Mouse (Mus musculus) embryonic facial prominence, embryonic 15.5 days (tissue): Measurements from ENCODE around the gene Rhod. TPM values are rescaled to one million over a fixed set of nuclear protein-coding genes. Genes with fewer than 3 reads are reported as not detected.
"Not testable (repeated sequence)": the region's sequence is repeated elsewhere in the genome, so short reads cannot be mapped to it uniquely, and the experiment has no call there.

Experiments used
- ATAC-seq: fragments of 200-750 bp; cut with Nextera tagmentation; 2 replicates; pipeline ENCODE4 v1.8.0; 2017; ENCODE audit warnings: low read depth, moderate TSS enrichment; ENCODE audit not compliant: insufficient number of reproducible peaks, low FRiP score, low TSS enrichment
- H3K27ac ChIP-seq: fragments of 300-500 bp; sonication (generic); replicated peaks from 2 replicates; pipeline ENCODE4 v1.5.1; 2015; ENCODE audit warnings: mild to moderate bottlenecking, inconsistent platforms
- H3K27me3 ChIP-seq: fragments of 300-500 bp; sonication (generic); 2 replicates; pipeline ENCODE4 v1.6.1; 2015; ENCODE audit warnings: inconsistent platforms
- H3K36me3 ChIP-seq: fragments of 300-500 bp; sonication (generic); 2 replicates; pipeline ENCODE4 v1.6.1; 2015; ENCODE audit warnings: mild to moderate bottlenecking, inconsistent platforms
- H3K4me1 ChIP-seq: fragments of 300-500 bp; sonication (generic); 2 replicates; pipeline ENCODE4 v1.6.1; 2015; ENCODE audit warnings: inconsistent platforms
- H3K4me2 ChIP-seq: fragments of 300-500 bp; sonication (generic); replicated peaks from 2 replicates; pipeline ENCODE4 v1.6.1; 2015; ENCODE audit warnings: mild to moderate bottlenecking, inconsistent platforms
- H3K4me3 ChIP-seq: fragments of 300-500 bp; sonication (generic); replicated peaks from 2 replicates; pipeline ENCODE4 v1.5.1; 2015; ENCODE audit warnings: mild to moderate bottlenecking, inconsistent platforms
- H3K9ac ChIP-seq: fragments of 300-500 bp; sonication (generic); 2 replicates; pipeline ENCODE4 v1.6.1; 2015; ENCODE audit warnings: inconsistent platforms
- H3K9me3 ChIP-seq: fragments of 300-500 bp; sonication (generic); replicated peaks from 2 replicates; pipeline ENCODE4 v1.6.1; 2016; ENCODE audit warnings: inconsistent platforms
- WGBS: fragments of 180-500 bp; shearing (Covaris S2); methylation state at CpG from one replicate; pipeline ENCODE4 v1.1.7; 2015; 5-methylcytosine and 5-hydroxymethylcytosine counted together
- polyA plus RNA-seq: library from polyadenylated mRNA; unstranded; fragments of >200 nt; fragmentation: Nextera tagmentation; extraction: Ambion mirVana; gene quantifications from 2 replicates; pipeline ENCODE4 v1.2.1, GENCODE M21; 2015

Gene Rhod
- polyA plus RNA-seq, 1 experiment from 2014 or later, result 47.4 TPM

DNA sequence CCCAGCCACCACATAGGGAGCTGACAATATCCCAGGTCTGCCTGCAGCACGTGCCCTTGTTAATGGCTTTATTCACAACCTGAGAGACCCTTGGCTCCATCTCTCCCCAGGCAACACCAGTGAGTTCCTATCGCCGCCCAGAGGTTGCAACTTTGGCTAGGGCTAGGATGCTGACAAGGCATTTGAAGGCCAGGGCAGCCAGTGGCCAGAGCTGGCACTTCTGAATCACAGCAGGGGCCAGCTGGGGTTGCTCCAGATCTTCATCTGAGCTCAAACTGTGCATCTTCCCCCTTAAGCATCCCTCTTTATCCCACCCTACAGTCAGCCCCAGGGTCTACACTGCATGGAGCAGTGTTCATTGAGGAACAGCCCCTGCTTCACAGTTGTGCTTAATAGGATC, 35.5 kb upstream of the Rhod start:
- no peak for ATAC-seq
- H3K27me3 ChIP-seq, result peaks cover 17% of the 10 kb centered on the region
- no peaks in the 10 kb centered on the region for H3K36me3 ChIP-seq
- H3K27ac ChIP-seq, result no peak overlapping the region
- H3K9ac ChIP-seq, result no peak overlapping the region
- H3K9me3 ChIP-seq, result no peaks in the 10 kb centered on the region
- no peak overlapping the region for H3K4me2 ChIP-seq
- 63% methylated on average over 3 of the region's 3 CpGs for WGBS
- H3K4me3 ChIP-seq, result no peak overlapping the region
- peaks cover 18% of the 10 kb centered on the region for H3K4me1 ChIP-seq

DNA sequence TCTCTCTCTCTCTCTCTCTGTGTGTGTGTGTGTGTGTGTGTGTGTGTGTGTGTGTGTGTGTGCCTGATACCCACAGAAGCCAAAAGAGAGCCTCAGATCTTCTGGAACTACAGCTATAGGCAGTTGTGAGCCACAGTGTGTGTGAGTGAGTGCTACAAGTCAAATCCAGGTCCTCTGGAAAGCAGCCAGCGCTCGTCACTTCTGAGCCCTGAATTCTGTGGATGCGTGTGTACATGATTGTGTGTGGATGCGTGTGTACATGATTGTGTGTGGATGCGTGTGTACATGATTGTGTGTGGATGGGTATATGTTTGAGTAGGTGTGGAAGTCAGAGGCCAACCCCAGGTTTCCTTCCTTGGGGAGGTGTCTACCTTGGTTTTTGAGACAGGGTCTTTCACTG, 34.3 kb upstream of the Rhod start:
- Histone ChIP-seq H3K27me3 (peaks cover 17% of the 10 kb centered on the region), H3K4me1 (peaks cover 18% of the 10 kb centered on the region), H3K4me3 (no peak overlapping the region), H3K4me2 (no peak overlapping the region), H3K27ac (no peak overlapping the region), H3K9me3 (no peaks in the 10 kb centered on the region), H3K36me3 (no peaks in the 10 kb centered on the region), H3K9ac (no peak overlapping the region)
- WGBS, result 79% methylated on average over 5 of the region's 5 CpGs
- ATAC-seq, result no peak

DNA sequence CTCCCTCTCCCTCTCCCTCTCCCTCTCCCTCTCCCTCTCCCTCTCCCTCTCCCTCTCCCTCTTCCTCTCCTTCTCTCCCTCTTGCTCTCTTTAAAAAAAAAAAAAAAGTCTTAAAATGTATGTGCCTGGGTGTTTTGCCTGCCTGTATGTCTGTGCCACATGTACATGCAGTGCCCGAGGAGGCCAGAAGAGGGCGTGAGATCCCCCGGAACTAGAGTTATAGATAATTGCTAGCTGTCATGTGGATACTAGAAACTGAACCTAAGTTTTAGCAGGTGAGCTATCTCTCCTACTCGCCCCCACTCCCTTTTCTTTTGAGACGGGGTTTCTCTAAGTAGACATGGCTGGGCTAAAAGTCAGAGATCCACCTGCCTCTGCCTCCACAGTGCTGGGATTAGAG, 29.1 kb upstream of the Rhod start:
- Histone ChIP-seq H3K27ac (no peak overlapping the region), H3K36me3 (no peaks in the 10 kb centered on the region), H3K27me3 (no peaks in the 10 kb centered on the region), H3K4me2 (no peak overlapping the region), H3K9me3 (no peaks in the 10 kb centered on the region), H3K4me1 (0 out of 2 replicates have a peak, but pooled peaks cover 3% of the 10 kb centered on the region), H3K9ac (no peak overlapping the region), H3K4me3 (no peak overlapping the region)
- WGBS, result 35% methylated on average over 5 of the region's 5 CpGs
- ATAC-seq, result no peak

DNA sequence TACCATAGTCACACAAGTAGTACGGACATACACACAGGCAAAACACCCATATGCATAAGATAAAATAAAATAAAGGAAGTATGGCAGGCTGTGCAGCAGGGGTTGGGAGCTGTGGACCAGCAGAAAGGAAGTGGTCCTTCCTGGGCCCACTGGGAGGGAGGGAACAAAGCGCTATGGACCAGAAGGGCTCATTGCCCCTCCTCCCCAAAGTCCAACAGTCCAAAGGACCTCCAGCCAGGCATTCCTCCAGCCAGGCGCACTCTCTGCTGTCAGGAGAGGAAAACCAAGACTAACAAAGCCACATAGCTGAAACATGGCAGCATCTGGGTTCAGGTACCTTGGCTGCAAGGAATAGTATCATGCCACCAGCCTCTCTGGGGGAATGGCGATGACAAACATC, 25.4 kb upstream of the Rhod start:
- no peak for ATAC-seq
- H3K27me3 ChIP-seq, result no peaks in the 10 kb centered on the region
- H3K4me3 ChIP-seq, result no peak overlapping the region
- no peak overlapping the region for H3K9ac ChIP-seq
- no peaks in the 10 kb centered on the region for H3K4me1 ChIP-seq
- WGBS, result 76% methylated on average over 4 of the region's 4 CpGs
- no peaks in the 10 kb centered on the region for H3K36me3 ChIP-seq
- no peak overlapping the region for H3K4me2 ChIP-seq
- H3K27ac ChIP-seq, result no peak overlapping the region
- no peaks in the 10 kb centered on the region for H3K9me3 ChIP-seq

DNA sequence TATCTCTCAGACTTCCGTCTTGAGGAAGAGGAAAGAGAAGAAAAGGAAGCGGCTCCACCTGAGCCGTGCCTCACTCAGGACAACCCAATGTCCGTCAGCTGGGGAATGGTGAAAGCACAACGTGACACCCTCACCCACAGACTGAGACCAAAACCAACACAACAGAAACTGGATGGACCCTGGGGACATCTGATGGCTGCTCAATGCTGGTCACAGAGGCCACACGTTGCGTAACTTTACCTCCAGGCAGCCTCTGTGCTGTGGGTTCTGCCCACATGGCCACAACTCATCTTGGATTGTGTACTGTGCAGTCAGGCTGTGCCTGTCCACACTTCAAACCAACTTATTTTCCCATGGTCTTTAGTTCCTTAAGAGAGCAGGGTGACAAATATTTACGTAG, 22.7 kb upstream of the Rhod start:
- 84% methylated on average over 8 of the region's 8 CpGs for WGBS

DNA sequence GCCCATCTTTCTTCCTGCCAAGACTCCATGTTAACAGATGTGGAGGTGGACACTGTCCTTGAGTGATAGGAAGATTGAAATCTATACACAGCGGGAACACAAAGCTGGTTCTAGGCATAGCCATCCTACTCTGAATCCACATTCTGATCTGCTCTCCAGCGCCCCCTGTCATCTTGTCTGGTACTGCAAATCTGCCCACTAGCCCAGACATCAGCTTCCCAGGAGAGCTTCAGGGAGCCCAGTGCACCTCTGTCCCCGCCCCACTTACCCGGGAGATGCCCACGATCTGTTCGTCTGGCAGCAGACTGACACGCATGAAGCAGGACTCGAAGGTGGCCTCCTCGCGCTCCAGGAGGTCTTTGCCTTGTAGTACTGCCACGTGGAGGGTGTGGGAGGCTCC, 17.0 kb upstream of the Rhod start:
- no peak overlapping the region for H3K4me3 ChIP-seq
- ATAC-seq, result no peak
- no peaks in the 10 kb centered on the region for H3K36me3 ChIP-seq
- H3K27ac ChIP-seq, result no peak overlapping the region
- no peaks in the 10 kb centered on the region for H3K27me3 ChIP-seq
- 15% methylated on average over 11 of the region's 11 CpGs for WGBS
- H3K4me1 ChIP-seq, result peaks cover 19% of the 10 kb centered on the region
- H3K9me3 ChIP-seq, result no peaks in the 10 kb centered on the region
- H3K4me2 ChIP-seq, result no peak overlapping the region
- H3K9ac ChIP-seq, result no peak overlapping the region

More for the DNA sequence above, 22.7 kb upstream of the Rhod start:
- no peaks in the 10 kb centered on the region for H3K9me3 ChIP-seq
- H3K36me3 ChIP-seq, result no peaks in the 10 kb centered on the region
- no peak for ATAC-seq
- H3K4me1 ChIP-seq, result no peaks in the 10 kb centered on the region
- no peak overlapping the region for H3K9ac ChIP-seq
- no peak overlapping the region for H3K4me3 ChIP-seq
- no peak overlapping the region for H3K4me2 ChIP-seq
- H3K27me3 ChIP-seq, result no peaks in the 10 kb centered on the region
- H3K27ac ChIP-seq, result no peak overlapping the region

DNA sequence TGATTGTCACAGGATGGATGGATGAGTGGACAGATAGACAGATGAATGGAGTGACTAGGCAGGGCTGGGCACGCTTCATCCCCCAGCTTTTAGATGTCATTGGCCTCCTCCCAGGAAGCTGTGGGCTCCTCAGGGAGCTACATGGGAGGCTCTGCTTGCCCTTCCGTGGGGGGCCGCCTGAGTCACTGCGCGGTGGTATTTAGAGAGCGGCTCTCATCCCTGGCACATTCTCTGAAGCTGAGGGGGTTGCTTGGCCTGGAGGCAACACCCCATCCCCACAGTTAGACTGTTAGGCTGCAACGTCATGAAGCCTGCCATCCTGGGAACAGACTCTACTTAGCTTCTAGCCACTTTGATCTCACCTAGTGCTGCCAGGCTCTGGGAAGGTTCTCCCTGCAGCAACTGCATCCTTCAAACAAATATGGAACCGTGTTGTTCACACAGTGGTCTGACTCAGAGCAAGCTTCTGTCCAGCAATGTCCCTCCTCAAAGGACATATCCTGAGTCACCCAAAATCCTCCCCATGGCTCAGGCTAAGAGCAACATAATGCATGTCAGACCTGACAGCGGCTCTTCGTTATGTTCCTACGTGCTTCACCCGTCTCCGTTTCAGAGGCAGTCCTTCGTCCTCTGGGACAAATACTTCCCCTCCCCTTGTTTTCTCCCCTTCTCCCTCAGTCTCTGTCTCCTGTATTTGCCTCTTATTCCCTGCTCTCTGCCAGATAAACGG, 16.0 kb upstream of the Rhod start:
- Histone ChIP-seq H3K9ac (no peak overlapping the region), H3K27me3 (no peaks in the 10 kb centered on the region), H3K4me2 (no peak overlapping the region), H3K27ac (no peak overlapping the region), H3K4me3 (no peak overlapping the region), H3K36me3 (no peaks in the 10 kb centered on the region), H3K4me1 (peaks cover 19% of the 10 kb centered on the region), H3K9me3 (no peaks in the 10 kb centered on the region)
- ATAC-seq, result no peak
- WGBS, result 64% methylated on average over 15 of the region's 15 CpGs

DNA sequence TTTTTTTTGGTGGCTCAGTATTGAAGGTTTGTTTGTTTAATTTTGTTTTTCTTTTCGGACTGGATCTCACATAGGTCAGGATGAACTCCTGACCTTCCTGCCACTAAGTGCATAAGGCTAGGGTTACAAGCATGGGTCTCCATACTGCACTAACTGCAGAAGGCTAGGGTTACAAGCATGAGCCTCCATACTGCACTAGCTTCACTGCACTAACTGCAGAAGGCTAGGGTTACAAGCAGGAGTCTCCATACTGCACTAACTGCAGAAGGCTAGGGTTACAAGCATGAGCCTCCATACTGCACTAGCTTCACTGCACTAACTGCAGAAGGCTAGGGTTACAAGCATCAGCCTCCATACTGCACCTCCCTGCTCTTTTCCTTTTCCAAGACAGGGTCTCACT, 14.8 kb upstream of the Rhod start:
- not testable (repeated sequence) for H3K36me3 ChIP-seq, H3K27me3 ChIP-seq, H3K4me3 ChIP-seq, ATAC-seq, H3K9me3 ChIP-seq, H3K27ac ChIP-seq, H3K9ac ChIP-seq, H3K4me2 ChIP-seq
- peaks cover 19% of the 10 kb centered on the region for H3K4me1 ChIP-seq
- 7% methylated on average over 1 of the region's 1 CpGs for WGBS

DNA sequence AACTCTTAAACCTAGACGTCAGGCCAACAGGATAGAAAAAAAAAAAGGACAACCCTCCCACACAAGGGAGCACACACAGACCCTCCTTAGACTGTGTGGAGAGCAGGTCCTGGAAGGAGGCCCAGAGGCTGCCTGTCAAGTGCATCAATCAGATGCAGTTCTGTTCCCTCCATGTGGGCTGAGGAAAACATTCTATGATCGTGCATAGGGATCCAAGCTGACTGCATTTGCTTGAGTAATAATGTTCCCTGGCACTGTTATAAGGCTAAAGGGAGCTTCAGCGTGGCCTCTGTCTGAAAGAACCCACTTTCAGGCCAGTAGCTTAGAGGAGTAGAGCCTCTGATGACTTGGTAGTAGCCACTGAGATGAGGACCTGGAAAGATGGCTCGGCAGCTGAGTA, 13.3 kb upstream of the Rhod start:
- no peak for ATAC-seq
- 41% methylated on average over 4 of the region's 4 CpGs for WGBS
- H3K36me3 ChIP-seq, result no peaks in the 10 kb centered on the region
- H3K4me3 ChIP-seq, result no peak overlapping the region
- H3K27ac ChIP-seq, result no peak overlapping the region
- H3K4me2 ChIP-seq, result no peak overlapping the region
- peaks cover 19% of the 10 kb centered on the region for H3K4me1 ChIP-seq
- H3K9ac ChIP-seq, result no peak overlapping the region
- no peaks in the 10 kb centered on the region for H3K9me3 ChIP-seq
- H3K27me3 ChIP-seq, result no peaks in the 10 kb centered on the region

DNA sequence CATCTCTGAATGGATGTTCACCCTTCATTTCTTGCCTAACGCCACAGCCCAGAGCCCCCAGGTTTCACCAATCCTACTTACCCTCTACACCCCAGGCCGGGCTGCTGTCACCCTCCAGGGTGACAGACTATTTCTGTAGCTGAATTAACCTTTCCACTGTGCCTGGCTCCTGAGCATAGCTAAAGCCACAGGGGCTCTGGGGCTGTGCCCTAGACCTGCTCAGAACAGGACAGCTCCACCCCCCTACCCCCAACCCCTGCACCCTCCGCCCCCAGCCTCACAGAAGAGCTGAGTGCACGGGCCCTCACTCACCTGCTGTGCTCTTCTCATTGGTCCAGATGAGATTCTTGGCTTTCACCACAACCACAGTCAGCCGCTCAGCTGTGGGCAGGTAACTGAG, 12.7 kb upstream of the Rhod start:
- H3K36me3 ChIP-seq, result no peaks in the 10 kb centered on the region
- peaks cover 19% of the 10 kb centered on the region for H3K4me1 ChIP-seq
- no peak overlapping the region for H3K4me2 ChIP-seq
- no peak for ATAC-seq
- H3K27me3 ChIP-seq, result no peaks in the 10 kb centered on the region
- H3K9me3 ChIP-seq, result no peaks in the 10 kb centered on the region
- no peak overlapping the region for H3K9ac ChIP-seq
- no peak overlapping the region for H3K4me3 ChIP-seq
- no peak overlapping the region for H3K27ac ChIP-seq
- WGBS, result 33% methylated on average over 5 of the region's 5 CpGs

DNA sequence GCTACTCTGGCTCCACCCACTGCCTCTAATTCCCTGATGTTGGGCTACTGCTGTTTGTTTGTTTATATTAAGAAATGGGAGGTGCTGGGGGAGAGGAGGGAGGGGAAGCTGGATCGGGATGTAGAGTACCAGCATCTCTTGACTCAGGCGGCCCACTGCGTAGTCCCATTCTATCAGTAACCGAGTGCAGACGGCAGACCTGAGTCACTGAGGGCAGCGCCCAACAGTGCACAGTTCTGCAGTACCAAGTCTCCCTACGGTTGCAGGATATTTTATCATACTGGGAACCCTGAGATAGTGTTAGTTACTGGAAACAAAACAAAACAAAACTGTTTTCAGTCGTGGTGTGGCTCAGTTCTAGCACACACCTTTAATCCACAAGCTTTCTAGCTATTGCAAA, 11.9 kb upstream of the Rhod start:
- no peaks in the 10 kb centered on the region for H3K9me3 ChIP-seq
- H3K27ac ChIP-seq, result no peak overlapping the region
- no peak overlapping the region for H3K4me2 ChIP-seq
- 56% methylated on average over 8 of the region's 8 CpGs for WGBS
- no peak overlapping the region for H3K4me3 ChIP-seq
- no peak for ATAC-seq
- no peaks in the 10 kb centered on the region for H3K36me3 ChIP-seq
- H3K27me3 ChIP-seq, result no peaks in the 10 kb centered on the region
- peaks cover 14% of the 10 kb centered on the region; the same call in 1 of the 2 replicates for H3K4me1 ChIP-seq
- no peak overlapping the region for H3K9ac ChIP-seq

DNA sequence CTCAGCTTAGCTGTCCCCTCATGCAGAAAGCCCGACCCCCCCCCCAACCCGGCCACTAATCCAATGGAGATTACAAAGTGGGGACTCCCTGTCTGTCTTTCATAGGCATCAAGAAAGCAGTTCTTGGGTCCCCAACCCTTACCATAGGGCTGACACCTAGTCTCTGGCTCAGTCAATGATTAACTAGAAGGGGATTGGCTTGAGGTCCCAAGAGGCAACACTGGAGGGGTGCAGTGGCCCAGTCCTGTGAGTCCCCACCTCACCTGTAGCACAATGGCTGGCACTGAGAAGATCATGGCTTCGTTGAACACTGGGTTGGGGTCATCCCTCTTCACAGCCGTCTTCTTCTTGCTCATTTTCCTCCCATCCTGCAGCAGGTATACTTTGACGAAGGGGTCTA, 11.4 kb upstream of the Rhod start:
- Histone ChIP-seq H3K27ac (no peak overlapping the region), H3K4me1 (peaks cover 12% of the 10 kb centered on the region; the same call in 1 of the 2 replicates), H3K27me3 (no peaks in the 10 kb centered on the region), H3K4me3 (no peak overlapping the region), H3K9ac (no peak overlapping the region), H3K36me3 (no peaks in the 10 kb centered on the region), H3K9me3 (no peaks in the 10 kb centered on the region), H3K4me2 (no peak overlapping the region)
- 59% methylated on average over 5 of the region's 5 CpGs for WGBS
- ATAC-seq, result no peak
